Mouse (Mus musculus) heart, postnatal 0 days (tissue): Measurements from ENCODE around the gene Exog. TPM values are rescaled to one million over a fixed set of nuclear protein-coding genes. Genes with fewer than 3 reads are reported as not detected.

Experiments
- ATAC-seq: fragments of 200-750 bp; cut with Nextera tagmentation; 2 replicates; pipeline ENCODE4 v1.8.0; 2017; ENCODE audit warnings: low read depth, moderate number of reproducible peaks, moderate library complexity; ENCODE audit not compliant: insufficient read depth
- DNase-seq: peaks from one replicate; pipeline ENCODE4 v3.0.0-alpha.2; 2016; ENCODE audit warnings: low spot score
- H3K27ac ChIP-seq: fragments of 300-500 bp; sonication (generic); 2 replicates; pipeline ENCODE4 v1.5.1; 2014; ENCODE audit warnings: low read depth, mild to moderate bottlenecking
- H3K27me3 ChIP-seq: fragments of 300-500 bp; sonication (generic); 2 replicates; pipeline ENCODE4 v1.6.1; 2014; ENCODE audit warnings: low read length, mixed read lengths; ENCODE audit not compliant: control insufficient read depth, insufficient read depth
- H3K36me3 ChIP-seq: fragments of 300-500 bp; sonication (generic); replicated peaks from 2 replicates; pipeline ENCODE4 v1.6.1; 2014; ENCODE audit warnings: low read length, mixed read lengths; ENCODE audit not compliant: control insufficient read depth, insufficient read depth
- H3K4me1 ChIP-seq: fragments of 300-500 bp; sonication (generic); 2 replicates; pipeline ENCODE4 v1.6.1; 2014; ENCODE audit warnings: antibody characterized with exemption; ENCODE audit not compliant: control insufficient read depth, insufficient read depth
- H3K4me2 ChIP-seq: fragments of 300-500 bp; sonication (generic); 2 replicates; pipeline ENCODE4 v1.6.1; 2014; ENCODE audit warnings: low read depth, mild to moderate bottlenecking, low read length, moderate library complexity
- H3K4me3 ChIP-seq: fragments of 300-500 bp; sonication (generic); 2 replicates; pipeline ENCODE4 v1.5.1; 2014; ENCODE audit warnings: low read depth, low read length
- H3K9ac ChIP-seq: fragments of 300-500 bp; sonication (generic); replicated peaks from 2 replicates; pipeline ENCODE4 v1.6.1; 2014; ENCODE audit warnings: low read depth, low read length, mixed read lengths
- H3K9me3 ChIP-seq: fragments of 300-500 bp; sonication (generic); replicated peaks from 2 replicates; pipeline ENCODE4 v1.6.1; 2016; ENCODE audit warnings: low read length; ENCODE audit not compliant: control insufficient read depth
- CTCF ChIP-seq: IDR thresholded peaks from 2 replicates; pipeline ENCODE4 v1.5.1; 2016; ENCODE audit warnings: antibody characterized with exemption, control low read depth, low read depth
- EP300 ChIP-seq: IDR thresholded peaks from 2 replicates; pipeline ENCODE4 v1.6.1; 2016; ENCODE audit warnings: antibody characterized with exemption, low read depth
- WGBS: fragments of 180-500 bp; shearing (Covaris S2); extraction: QIAGEN DNeasy Blood & Tissue Kit; methylation state at CpG from one replicate; pipeline ENCODE4 v1.1.7; 2014; 5-methylcytosine and 5-hydroxymethylcytosine counted together
- polyA plus RNA-seq: library from polyadenylated mRNA; unstranded; fragments of >200 nt; fragmentation: Nextera tagmentation; extraction: Ambion mirVana; gene quantifications from 2 replicates; pipeline ENCODE4 v1.2.1, GENCODE M21; 2015
- total RNA-seq: library from RNA; depleted of rRNA; stranded (reverse); fragments of >200 nt; gene quantifications from 2 replicates; pipeline ENCODE4 v1.2.3, GENCODE M21; 2014; ENCODE audit warnings: low replicate concordance

Exog gene
- total and polyA plus RNA-seq, 2 experiments from 2014 or later = 3.0 to 4.2 TPM

DNA sequence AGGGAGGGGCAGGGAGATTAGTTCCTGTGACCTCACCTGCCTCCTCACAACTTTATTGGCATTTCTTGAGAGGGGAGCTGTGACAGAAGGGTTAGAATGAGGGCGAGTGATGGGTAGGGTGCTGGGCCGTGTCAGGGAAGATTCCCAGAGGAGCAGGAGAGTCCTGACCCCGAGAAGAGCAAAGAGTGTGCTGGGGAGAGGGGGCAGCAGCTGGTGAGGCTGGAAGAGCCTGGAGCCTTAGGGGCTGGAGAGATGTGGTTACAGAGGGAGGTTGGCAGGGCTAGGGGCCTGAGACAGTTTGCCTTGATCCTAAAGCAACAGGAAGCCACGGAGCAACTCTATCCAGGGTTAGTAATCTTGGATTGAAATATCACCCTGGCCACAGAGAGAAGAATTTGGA, 36.9 kb downstream of the Exog start:
- ATAC-seq = no peak
- no peak overlapping the region for H3K4me2 ChIP-seq
- no peak for DNase-seq
- H3K4me3 ChIP-seq = no peak overlapping the region
- no peaks in the 10 kb centered on the region for H3K9me3 ChIP-seq
- peaks cover 22% of the 10 kb centered on the region; the same call in 1 of the 2 replicates for H3K4me1 ChIP-seq
- H3K27ac ChIP-seq = no peak overlapping the region
- no peak for TF ChIP-seq CTCF
- TF ChIP-seq EP300 = no peak
- 81% methylated on average over 4 of the region's 4 CpGs for WGBS
- H3K9ac ChIP-seq = no peak overlapping the region
- H3K36me3 ChIP-seq = 0 out of 2 replicates have a peak, but pooled peaks cover 8% of the 10 kb centered on the region
- H3K27me3 ChIP-seq = no peaks in the 10 kb centered on the region

GRCm38 (mm10) chr9:119483554-119484353, 39.0 kb downstream of the Exog start:
- TF ChIP-seq EP300 (no peak), CTCF (no peak)
- Histone ChIP-seq H3K4me3 (no peak overlapping the region), H3K27ac (peak overlapping the region; percentile 49), H3K4me2 (no peak overlapping the region), H3K27me3 (no peaks in the 10 kb centered on the region), H3K4me1 (0 out of 2 replicates have a peak, but pooled peaks cover 12% of the 10 kb centered on the region), H3K36me3 (0 out of 2 replicates have a peak, but pooled peaks cover 8% of the 10 kb centered on the region), H3K9me3 (no peaks in the 10 kb centered on the region), H3K9ac (no peak overlapping the region)
- ATAC-seq = no peak
- 60% methylated on average over 23 of the region's 23 CpGs for WGBS
- no peak for DNase-seq

DNA sequence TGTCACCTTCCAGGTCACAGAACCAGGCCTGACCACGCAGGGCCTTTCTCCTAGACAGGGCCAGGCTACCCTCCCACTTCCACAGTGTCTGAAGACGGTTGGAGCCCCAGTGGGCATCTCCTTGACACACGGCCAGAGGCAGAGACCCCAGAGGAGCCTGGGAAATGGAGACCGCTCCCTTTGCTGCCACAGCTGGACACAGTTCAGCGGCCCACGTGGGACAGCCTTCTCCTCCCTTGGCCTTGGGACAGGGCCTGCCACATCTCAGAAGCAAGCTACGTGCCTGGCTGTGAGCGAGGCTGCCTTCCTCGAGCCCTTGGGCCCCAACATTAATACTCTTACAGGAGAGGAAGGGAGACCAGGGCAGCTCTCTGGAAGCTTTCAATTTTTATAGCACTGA, 39.7 kb downstream of the Exog start:
- TF ChIP-seq CTCF (no peak), EP300 (no peak)
- H3K4me2 ChIP-seq = no peak overlapping the region
- H3K27ac ChIP-seq = 0 out of 2 replicates have a peak overlapping the region, but pooled peaks have one; percentile 3
- 0 out of 2 replicates have a peak, but pooled peaks cover 7% of the 10 kb centered on the region for H3K4me1 ChIP-seq
- no peaks in the 10 kb centered on the region for H3K9me3 ChIP-seq
- H3K9ac ChIP-seq = no peak overlapping the region
- ATAC-seq = no peak
- no peak overlapping the region for H3K4me3 ChIP-seq
- H3K27me3 ChIP-seq = no peaks in the 10 kb centered on the region
- peaks cover 14% of the 10 kb centered on the region for H3K36me3 ChIP-seq
- 71% methylated on average over 9 of the region's 9 CpGs for WGBS
- DNase-seq = no peak

DNA sequence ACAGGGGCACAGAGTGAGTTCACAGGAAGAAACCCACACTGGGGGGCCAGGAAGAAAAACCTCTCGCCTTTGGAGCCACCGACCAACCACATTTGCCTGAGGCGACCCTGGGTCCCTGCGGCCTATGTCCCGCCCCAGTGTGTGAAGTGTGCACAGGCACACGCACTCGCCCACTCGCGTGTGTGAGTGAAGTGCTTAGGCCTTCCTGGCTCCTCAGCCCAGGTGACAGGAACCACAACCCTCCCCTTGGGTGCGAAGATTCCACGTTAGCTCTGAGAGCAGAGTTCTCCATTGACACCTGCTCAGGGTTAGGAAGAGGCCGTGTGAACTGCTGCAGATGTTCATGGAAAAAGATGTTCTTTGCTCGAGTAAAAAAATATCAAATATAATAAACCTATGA, 40.1 kb downstream of the Exog start:
- H3K4me2 ChIP-seq = no peak overlapping the region
- DNase-seq (no peak), ATAC-seq (no peak)
- no peak for TF ChIP-seq EP300
- TF ChIP-seq CTCF = no peak
- no peak overlapping the region for H3K27ac ChIP-seq
- H3K9me3 ChIP-seq = no peaks in the 10 kb centered on the region
- 0 out of 2 replicates have a peak, but pooled peaks cover 3% of the 10 kb centered on the region for H3K4me1 ChIP-seq
- no peak overlapping the region for H3K4me3 ChIP-seq
- peaks cover 18% of the 10 kb centered on the region for H3K36me3 ChIP-seq
- H3K9ac ChIP-seq = no peak overlapping the region
- no peaks in the 10 kb centered on the region for H3K27me3 ChIP-seq
- WGBS = 87% methylated on average over 13 of the region's 13 CpGs

DNA sequence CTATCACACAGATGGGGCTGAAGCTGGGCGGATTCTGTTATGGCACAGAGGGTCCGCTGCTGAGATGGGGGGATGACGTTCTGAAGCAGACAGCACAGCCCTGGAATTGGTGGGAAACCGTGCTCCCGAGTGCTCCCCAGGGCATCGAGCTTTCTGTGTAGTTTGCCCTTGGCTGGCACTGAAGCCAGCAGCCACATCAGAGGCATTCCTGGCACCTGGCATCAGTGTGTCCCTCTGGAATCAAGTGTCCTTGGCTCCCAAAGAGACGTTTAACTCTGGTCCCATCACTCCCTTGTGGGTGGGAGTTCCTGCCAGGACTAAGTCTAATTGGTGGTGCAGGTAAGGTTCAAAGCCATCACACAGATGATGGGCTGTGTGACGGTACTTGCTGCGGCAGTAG, 51.6 kb downstream of the Exog start:
- DNase-seq (no peak), ATAC-seq (no peak)
- Histone ChIP-seq H3K4me2 (no peak overlapping the region), H3K4me1 (peaks cover 19% of the 10 kb centered on the region), H3K9me3 (no peaks in the 10 kb centered on the region), H3K27ac (0 out of 2 replicates have a peak overlapping the region, but pooled peaks have one; percentile 12), H3K27me3 (no peaks in the 10 kb centered on the region), H3K4me3 (no peak overlapping the region), H3K36me3 (peaks cover 50% of the 10 kb centered on the region), H3K9ac (no peak overlapping the region)
- whole genome bisulfite sequencing = 61% methylated on average over 9 of the region's 9 CpGs
- TF ChIP-seq CTCF (no peak), EP300 (no peak)
